Mouse (Mus musculus) stomach, postnatal 0 days (tissue): ENCODE measurements around the gene Cdh24.

Source experiments
- CTCF ChIP-seq: IDR thresholded peaks from 2 replicates; pipeline ENCODE4 v1.5.1; 2016; ENCODE audit warnings: antibody characterized with exemption, low read depth, mild to moderate bottlenecking, moderate library complexity
- EP300 ChIP-seq: optimal IDR thresholded peaks from 2 replicates; pipeline ENCODE3; 2016; ENCODE audit warnings: antibody characterized with exemption

DNA sequence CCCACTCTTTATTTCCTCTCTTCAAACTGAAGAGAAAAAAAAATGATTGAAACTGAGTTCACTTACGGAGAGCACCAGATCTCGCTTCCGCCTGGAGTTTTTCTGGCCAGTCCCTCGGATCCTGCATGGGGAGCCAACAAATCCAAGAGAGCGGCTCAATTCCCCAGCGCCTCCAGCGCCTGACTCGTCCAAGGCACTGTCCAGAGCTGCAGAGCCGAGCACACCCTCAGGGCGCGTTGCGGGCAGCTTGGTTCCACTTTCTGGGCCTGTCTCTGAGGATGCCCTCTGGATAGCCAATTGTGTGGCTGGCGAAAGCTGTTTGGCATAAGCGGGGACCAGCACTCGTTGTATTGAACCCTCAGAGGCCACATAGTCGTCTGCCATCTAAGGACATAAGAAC lies 50.1 kb downstream of the Cdh24 start:
- TF ChIP-seq CTCF, result no peak
- TF ChIP-seq EP300, result no peak
